In genomic region chr2:90886436-90886835, GRCm38 (mm10) we compare ENCODE assay signal across 8 mouse cellular contexts. TPM values are rescaled to one million over a fixed set of nuclear protein-coding genes. Genes with fewer than 3 reads are reported as not detected.
DNase-seq lines count a peak whose midpoint lies in the region; ATAC-seq and TF ChIP-seq lines count a peak whose summit lies in the region.

No protein-coding gene starts in this region.

- no peak for TF ChIP-seq EP300 in lung, postnatal 0 days (IDR thresholded peaks at IDR 0.05)

- H3K36me3 ChIP-seq in heart, embryonic 12.5 days: no peaks in the 10 kb centered on the region
- H3K36me3 ChIP-seq in embryonic facial prominence, embryonic 10.5 days (replicated peaks): no peaks in the 10 kb centered on the region
- H3K36me3 ChIP-seq in hindbrain, embryonic 11.5 days (ENCODE audit: control insufficient read depth, insufficient read depth, low read length): no peaks in the 10 kb centered on the region
- H3K36me3 ChIP-seq in midbrain, embryonic 14.5 days (ENCODE audit: control insufficient read depth, insufficient read depth, low read length): peaks cover 4% of the 10 kb centered on the region; the same call in 1 of the 2 replicates
- H3K36me3 ChIP-seq in lung, postnatal 0 days (ENCODE audit: insufficient read depth, low read length): no peaks in the 10 kb centered on the region

- no peak overlapping the region for H3K9ac ChIP-seq in heart, embryonic 12.5 days
- peak overlapping the region; percentile 71 for H3K9ac ChIP-seq in hindbrain, embryonic 11.5 days (ENCODE audit: low read depth, low read length)
- H3K9ac ChIP-seq in midbrain, embryonic 14.5 days (replicated peaks; ENCODE audit: low read length): peak overlapping the region; percentile 93
- H3K9ac ChIP-seq in lung, postnatal 0 days (replicated peaks; ENCODE audit: low read depth): no peak overlapping the region

- TF ChIP-seq CTCF in lung, postnatal 0 days (IDR thresholded peaks at IDR 0.05): no peak

- peak overlapping the region; percentile 55 for H3K4me3 ChIP-seq in heart, embryonic 12.5 days
- H3K4me3 ChIP-seq in embryonic facial prominence, embryonic 10.5 days: peak overlapping the region; percentile 68
- peak overlapping the region; percentile 54 for H3K4me3 ChIP-seq in hindbrain, embryonic 11.5 days (ENCODE audit: low read depth, low read length)
- peak overlapping the region; percentile 71 for H3K4me3 ChIP-seq in midbrain, embryonic 14.5 days (replicated peaks; ENCODE audit: low read depth, low read length)
- no peak overlapping the region for H3K4me3 ChIP-seq in lung, postnatal 0 days (ENCODE audit: low read depth, low read length)

- peaks cover 47% of the 10 kb centered on the region for H3K4me1 ChIP-seq in heart, embryonic 12.5 days (replicated peaks)
- peaks cover 43% of the 10 kb centered on the region for H3K4me1 ChIP-seq in embryonic facial prominence, embryonic 10.5 days
- 0 out of 2 replicates have a peak, but pooled peaks cover 4% of the 10 kb centered on the region for H3K4me1 ChIP-seq in hindbrain, embryonic 11.5 days (replicated peaks; ENCODE audit: control insufficient read depth, insufficient read depth, low read length)
- H3K4me1 ChIP-seq in midbrain, embryonic 14.5 days (ENCODE audit: control insufficient read depth, insufficient read depth, low read length): peaks cover 37% of the 10 kb centered on the region
- H3K4me1 ChIP-seq in lung, postnatal 0 days (ENCODE audit: insufficient read depth, low read depth, low read length): no peaks in the 10 kb centered on the region; the same call in none of the 2 replicates

- peak overlapping the region; percentile 81 for H3K4me2 ChIP-seq in heart, embryonic 12.5 days
- peak overlapping the region; percentile 96 for H3K4me2 ChIP-seq in hindbrain, embryonic 11.5 days (replicated peaks; ENCODE audit: low read depth, low read length)
- H3K4me2 ChIP-seq in midbrain, embryonic 14.5 days (ENCODE audit: low read length): peak overlapping the region; percentile 82
- no peak overlapping the region for H3K4me2 ChIP-seq in lung, postnatal 0 days (replicated peaks; ENCODE audit: low read depth, low read length)

- ATAC-seq in heart, embryonic 12.5 days (ENCODE audit: insufficient number of reproducible peaks, low FRiP score): no peak
- no peak for ATAC-seq in hindbrain, embryonic 11.5 days (ENCODE audit: low FRiP score)
- ATAC-seq in midbrain, embryonic 14.5 days (ENCODE audit: low FRiP score, low TSS enrichment): no peak
- ATAC-seq in lung, postnatal 0 days: no peak

- WGBS in heart, embryonic 12.5 days: 51% methylated on average over 6 of the region's 6 CpGs
- WGBS in embryonic facial prominence, embryonic 10.5 days: 33% methylated on average over 6 of the region's 6 CpGs
- 25% methylated on average over 6 of the region's 6 CpGs for WGBS in hindbrain, embryonic 11.5 days
- 20% methylated on average over 6 of the region's 6 CpGs for WGBS in midbrain, embryonic 14.5 days
- 35% methylated on average over 6 of the region's 6 CpGs for WGBS in lung, postnatal 0 days

- H3K9me3 ChIP-seq in heart, embryonic 12.5 days (replicated peaks): 0 out of 2 replicates have a peak, but pooled peaks cover 3% of the 10 kb centered on the region
- no peaks in the 10 kb centered on the region for H3K9me3 ChIP-seq in embryonic facial prominence, embryonic 10.5 days
- no peaks in the 10 kb centered on the region for H3K9me3 ChIP-seq in hindbrain, embryonic 11.5 days (ENCODE audit: control insufficient read depth, low read length)
- H3K9me3 ChIP-seq in midbrain, embryonic 14.5 days (ENCODE audit: control insufficient read depth, low read length): no peaks in the 10 kb centered on the region
- no peaks in the 10 kb centered on the region for H3K9me3 ChIP-seq in lung, postnatal 0 days (ENCODE audit: low read length)

- peaks cover 38% of the 10 kb centered on the region for H3K27me3 ChIP-seq in heart, embryonic 12.5 days (replicated peaks)
- peaks cover 88% of the 10 kb centered on the region for H3K27me3 ChIP-seq in embryonic facial prominence, embryonic 10.5 days (replicated peaks; ENCODE audit: low read depth, poor library complexity, severe bottlenecking)
- peaks cover 57% of the 10 kb centered on the region for H3K27me3 ChIP-seq in hindbrain, embryonic 11.5 days (ENCODE audit: control insufficient read depth, insufficient read depth, low read length)
- H3K27me3 ChIP-seq in midbrain, embryonic 14.5 days (ENCODE audit: control insufficient read depth, insufficient read depth, low read length): peaks cover 28% of the 10 kb centered on the region
- H3K27me3 ChIP-seq in lung, postnatal 0 days (replicated peaks; ENCODE audit: insufficient read depth, low read length): peaks cover 39% of the 10 kb centered on the region; the same call in 1 of the 2 replicates

- DNase-seq in heart, postnatal 4 days: no peak
- no peak for DNase-seq in embryonic facial prominence, embryonic 10.5 days (ENCODE audit: low spot score)
- peak; percentile 40 for DNase-seq in hindbrain, embryonic 11.5 days (ENCODE audit: low spot score)
- peak; percentile 43 for DNase-seq in midbrain, embryonic 14.5 days
- DNase-seq in spleen, postnatal 14 days (ENCODE audit: low spot score in 2 of 2): no peak
- DNase-seq in natural killer cell, adult 2 months (ENCODE audit: low spot score in 2 of 2): no peak
- DNase-seq in lung, postnatal 0 days (ENCODE audit: low spot score): no peak

- no peak overlapping the region for H3K27ac ChIP-seq in heart, embryonic 12.5 days (ENCODE audit: poor library complexity, severe bottlenecking)
- no peak overlapping the region for H3K27ac ChIP-seq in embryonic facial prominence, embryonic 10.5 days (replicated peaks)
- H3K27ac ChIP-seq in hindbrain, embryonic 11.5 days (ENCODE audit: low read depth, low read length): no peak overlapping the region
- peak overlapping the region; percentile 91 for H3K27ac ChIP-seq in midbrain, embryonic 14.5 days (replicated peaks; ENCODE audit: low read depth, low read length)
- H3K27ac ChIP-seq in lung, postnatal 0 days (ENCODE audit: low read length): no peak overlapping the region

RNA-seq across cellular contexts. Expression of gene C1qtnf4, which starts 0.8 kb away (rescaled TPM):
- 16.5 and 18.9 TPM in 2 replicates for polyA plus RNA-seq in heart, embryonic 12.5 days (2016; fragmentation: Nextera tagmentation; extraction: Ambion mirVana)
- 1 to 10 TPM; 7.4 to 7.8 TPM for total RNA-seq in heart, postnatal 4 days (2021)
- 2.8 and 4.9 TPM in 2 replicates for polyA plus RNA-seq in embryonic facial prominence, embryonic 10.5 days (2016; fragmentation: Nextera tagmentation; extraction: Ambion mirVana)
- polyA plus RNA-seq in hindbrain, embryonic 11.5 days (2014; fragmentation: Nextera tagmentation; extraction: Ambion mirVana): 15.1 and 21.2 TPM in 2 replicates
- polyA plus RNA-seq in midbrain, embryonic 14.5 days (2014; fragmentation: Nextera tagmentation; extraction: Ambion mirVana): 95.3 and 152 TPM in 2 replicates
- 6.2 and 8.2 TPM in 2 replicates for polyA plus RNA-seq in lung, postnatal 0 days (2015; fragmentation: Nextera tagmentation; extraction: Ambion mirVana)

RNA-seq across cellular contexts. Expression of gene Kbtbd4, which starts 18.1 kb away (rescaled TPM):
- 27.0 and 27.3 TPM in 2 replicates for polyA plus RNA-seq in heart, embryonic 12.5 days (2016; fragmentation: Nextera tagmentation; extraction: Ambion mirVana)
- total RNA-seq in heart, postnatal 4 days (2021): 10 to 100 TPM; 18.2 to 18.8 TPM
- 58.1 and 59.4 TPM in 2 replicates for polyA plus RNA-seq in embryonic facial prominence, embryonic 10.5 days (2016; fragmentation: Nextera tagmentation; extraction: Ambion mirVana)
- polyA plus RNA-seq in hindbrain, embryonic 11.5 days (2014; fragmentation: Nextera tagmentation; extraction: Ambion mirVana): 46.0 and 49.3 TPM in 2 replicates
- polyA plus RNA-seq in midbrain, embryonic 14.5 days (2014; fragmentation: Nextera tagmentation; extraction: Ambion mirVana): 48.6 and 55.2 TPM in 2 replicates
- polyA plus RNA-seq in lung, postnatal 0 days (2015; fragmentation: Nextera tagmentation; extraction: Ambion mirVana): 18.1 and 21.3 TPM in 2 replicates

RNA-seq across cellular contexts. Expression of gene Ndufs3, which starts 18.2 kb away (rescaled TPM):
- 332 and 336 TPM in 2 replicates for polyA plus RNA-seq in heart, embryonic 12.5 days (2016; fragmentation: Nextera tagmentation; extraction: Ambion mirVana)
- total RNA-seq in heart, postnatal 4 days (2021): 100 to 1,000 TPM; 538 to 543 TPM
- polyA plus RNA-seq in embryonic facial prominence, embryonic 10.5 days (2016; fragmentation: Nextera tagmentation; extraction: Ambion mirVana): 201 and 206 TPM in 2 replicates
- 215 and 217 TPM in 2 replicates for polyA plus RNA-seq in hindbrain, embryonic 11.5 days (2014; fragmentation: Nextera tagmentation; extraction: Ambion mirVana)
- polyA plus RNA-seq in midbrain, embryonic 14.5 days (2014; fragmentation: Nextera tagmentation; extraction: Ambion mirVana): 212 and 214 TPM in 2 replicates
- 146 and 159 TPM in 2 replicates for polyA plus RNA-seq in lung, postnatal 0 days (2015; fragmentation: Nextera tagmentation; extraction: Ambion mirVana)

RNA-seq across cellular contexts. Expression of gene Mtch2, which starts 39.5 kb away (rescaled TPM):
- 201 and 211 TPM in 2 replicates for polyA plus RNA-seq in heart, embryonic 12.5 days (2016; fragmentation: Nextera tagmentation; extraction: Ambion mirVana)
- 100 to 1,000 TPM; 189 to 191 TPM for total RNA-seq in heart, postnatal 4 days (2021)
- polyA plus RNA-seq in embryonic facial prominence, embryonic 10.5 days (2016; fragmentation: Nextera tagmentation; extraction: Ambion mirVana): 248 and 251 TPM in 2 replicates
- 284 TPM in 2 replicates for polyA plus RNA-seq in hindbrain, embryonic 11.5 days (2014; fragmentation: Nextera tagmentation; extraction: Ambion mirVana)
- polyA plus RNA-seq in midbrain, embryonic 14.5 days (2014; fragmentation: Nextera tagmentation; extraction: Ambion mirVana): 280 and 285 TPM in 2 replicates
- polyA plus RNA-seq in lung, postnatal 0 days (2015; fragmentation: Nextera tagmentation; extraction: Ambion mirVana): 193 and 200 TPM in 2 replicates

RNA-seq across cellular contexts. Expression of gene Celf1, which starts 53.7 kb away (rescaled TPM):
- polyA plus RNA-seq in heart, embryonic 12.5 days (2016; fragmentation: Nextera tagmentation; extraction: Ambion mirVana): 136 and 141 TPM in 2 replicates
- total RNA-seq in heart, postnatal 4 days (2021): 100 to 1,000 TPM; 135 to 145 TPM
- polyA plus RNA-seq in embryonic facial prominence, embryonic 10.5 days (2016; fragmentation: Nextera tagmentation; extraction: Ambion mirVana): 139 and 145 TPM in 2 replicates
- polyA plus RNA-seq in hindbrain, embryonic 11.5 days (2014; fragmentation: Nextera tagmentation; extraction: Ambion mirVana): 78.8 and 90.2 TPM in 2 replicates
- polyA plus RNA-seq in midbrain, embryonic 14.5 days (2014; fragmentation: Nextera tagmentation; extraction: Ambion mirVana): 83.9 and 95.3 TPM in 2 replicates
- polyA plus RNA-seq in lung, postnatal 0 days (2015; fragmentation: Nextera tagmentation; extraction: Ambion mirVana): 35.1 and 37.5 TPM in 2 replicates

Comparison
In these comparisons a context has a peak if more than half of its experiments do, and no peak if none do; other contexts are left out.
1. H3K9ac ChIP-seq: peak in hindbrain, embryonic 11.5 days (single experiment) and midbrain, embryonic 14.5 days (single experiment); none in heart, embryonic 12.5 days (single experiment) and lung, postnatal 0 days (single experiment).
2. DNase-seq: peak in hindbrain, embryonic 11.5 days (single experiment) and midbrain, embryonic 14.5 days (single experiment); none in heart, postnatal 4 days (single experiment), embryonic facial prominence, embryonic 10.5 days (single experiment), spleen, postnatal 14 days (0 of 2), natural killer cell, adult 2 months (0 of 2) and lung, postnatal 0 days (single experiment).